Mouse (Mus musculus): ENCODE data around the gene S100a2.

The S100a2 gene

GRCm38 (mm10) chr3:90615415-90615814 is 25.4 kb downstream of the S100a2 start:
- DNase-seq (ENCODE audit: low read depth, low spot score): peak; percentile 87

- DNase-seq (ENCODE audit: low read depth, low spot score): no peak
These were observed 25.9 kb downstream of the S100a2 start for GRCm38 (mm10) chr3:90615911-90616310.

- no peak for DNase-seq (ENCODE audit: low read depth, low spot score)
These were observed 27.5 kb downstream of the S100a2 start for GRCm38 (mm10) chr3:90617586-90617985.

GRCm38 (mm10) chr3:90621552-90621951 is 31.5 kb downstream of the S100a2 start:
- no peak for DNase-seq (ENCODE audit: low read depth, low spot score)

DNA sequence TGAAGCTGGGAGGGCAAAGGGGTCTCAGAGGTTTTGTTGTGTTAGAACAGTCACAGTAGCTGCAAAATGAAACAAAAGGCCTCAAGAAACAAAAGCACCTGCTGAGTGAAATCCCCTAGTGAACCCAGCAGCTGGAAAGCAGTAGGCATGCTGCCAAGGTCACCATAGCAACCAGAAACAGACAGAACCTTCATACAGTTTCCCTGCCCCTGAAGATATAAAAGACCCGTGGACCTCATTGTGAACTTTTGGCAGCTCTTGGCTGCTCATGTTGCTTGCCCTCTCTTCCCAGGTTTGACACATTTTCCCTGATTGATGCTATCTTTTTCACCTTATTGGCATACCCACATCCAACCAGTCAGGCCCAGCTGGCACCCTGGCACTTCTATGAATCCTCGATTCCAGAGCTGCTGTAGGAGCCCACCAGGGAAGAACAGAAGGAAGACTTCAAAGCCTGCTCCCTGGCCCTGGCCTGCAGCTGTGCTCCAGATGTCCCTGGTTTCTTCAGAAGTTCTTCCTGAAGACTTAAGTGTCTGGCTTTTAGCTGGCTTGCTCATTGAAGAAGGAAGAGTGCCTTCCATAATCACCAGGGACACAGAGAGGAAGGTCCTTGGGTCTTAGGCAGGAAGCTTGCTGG is 33.5 kb downstream of the S100a2 start:
- peak; percentile 74 for DNase-seq (ENCODE audit: low read depth, low spot score)

DNA sequence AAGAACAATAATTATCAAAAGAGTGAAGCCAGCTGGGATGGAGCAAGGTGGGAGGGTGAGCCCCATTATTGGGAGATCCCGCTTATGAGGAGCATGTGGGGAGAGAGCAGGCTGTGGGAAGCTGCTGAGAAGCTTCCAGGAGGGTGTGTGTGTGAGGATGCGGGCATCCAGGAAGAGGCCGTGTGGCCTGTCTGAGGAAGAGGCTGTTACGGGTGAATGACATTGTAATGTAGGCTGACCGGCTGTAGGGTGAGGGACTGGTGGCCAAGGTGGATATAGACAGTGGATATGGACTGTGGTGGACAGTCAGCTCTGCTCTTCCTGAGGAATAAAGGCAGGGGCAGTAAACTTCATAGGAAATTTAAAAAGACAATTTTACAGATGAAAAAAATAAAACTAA is 35.4 kb downstream of the S100a2 start:
- DNase-seq (ENCODE audit: low read depth, low spot score): no peak

GRCm38 (mm10) chr3:90626266-90627021 is 36.4 kb downstream of the S100a2 start:
- no peak for DNase-seq (ENCODE audit: low read depth, low spot score)

DNA sequence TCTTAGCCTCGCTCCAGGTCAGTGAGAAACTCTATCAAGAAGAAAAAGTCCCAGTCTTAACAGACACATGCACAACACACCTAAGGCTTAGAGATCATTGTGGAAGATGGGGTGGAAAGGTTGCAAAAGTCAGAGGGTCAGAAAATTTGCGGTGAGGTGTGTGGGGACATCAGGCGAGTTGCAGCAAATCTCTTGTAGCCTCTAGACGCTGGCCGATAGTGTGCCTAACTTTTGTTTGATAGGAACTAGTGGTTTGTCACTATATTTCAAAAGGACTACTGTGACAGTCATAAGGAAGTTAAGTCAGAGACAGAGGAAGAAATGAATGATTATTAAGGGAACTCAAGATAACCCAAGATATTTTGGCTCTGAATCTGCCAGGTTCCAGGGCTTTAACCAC is 37.3 kb downstream of the S100a2 start:
- no peak for DNase-seq (ENCODE audit: low read depth, low spot score)

DNA sequence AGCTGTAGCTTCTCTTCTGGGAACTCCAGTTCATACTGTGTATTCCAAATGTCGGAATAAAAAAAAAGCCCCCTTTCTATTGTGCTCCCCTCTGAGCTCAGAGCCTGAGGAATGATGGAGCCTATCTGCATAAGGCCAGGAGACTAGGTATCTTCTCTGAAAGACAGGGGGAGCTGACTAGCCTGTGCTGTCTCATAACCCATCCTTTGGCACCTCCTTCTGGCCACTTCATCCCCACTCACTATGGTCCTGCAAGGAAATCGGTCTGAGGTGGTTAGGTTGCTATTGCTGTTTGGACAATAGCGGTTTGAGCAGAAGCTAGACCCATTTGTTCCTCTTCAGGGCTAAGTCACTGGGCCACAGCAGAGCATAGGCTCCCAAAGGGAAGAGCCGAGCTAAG is 37.8 kb downstream of the S100a2 start:
- peak; percentile 69 for DNase-seq (ENCODE audit: low read depth, low spot score)

DNA sequence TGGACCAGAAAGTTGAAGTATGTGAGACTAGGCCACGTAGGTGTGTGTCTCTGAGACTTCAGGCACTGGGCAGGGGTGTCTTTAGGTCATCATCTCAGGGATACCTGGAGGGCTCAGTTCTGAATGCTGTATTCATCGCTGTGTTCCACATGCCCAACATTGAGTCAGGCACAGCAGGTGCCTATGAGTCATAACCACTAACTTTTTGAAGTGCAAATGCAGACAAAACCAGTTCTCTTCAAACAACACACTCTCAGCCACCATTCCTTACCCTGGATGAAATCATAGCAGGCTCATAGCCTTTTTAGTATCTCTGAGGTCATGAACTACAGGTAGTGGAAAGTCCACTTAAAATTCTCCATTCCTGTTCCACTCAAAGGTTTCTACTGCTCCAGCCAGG is 39.3 kb downstream of the S100a2 start:
- peak; percentile 58 for DNase-seq (ENCODE audit: low read depth, low spot score)

DNA sequence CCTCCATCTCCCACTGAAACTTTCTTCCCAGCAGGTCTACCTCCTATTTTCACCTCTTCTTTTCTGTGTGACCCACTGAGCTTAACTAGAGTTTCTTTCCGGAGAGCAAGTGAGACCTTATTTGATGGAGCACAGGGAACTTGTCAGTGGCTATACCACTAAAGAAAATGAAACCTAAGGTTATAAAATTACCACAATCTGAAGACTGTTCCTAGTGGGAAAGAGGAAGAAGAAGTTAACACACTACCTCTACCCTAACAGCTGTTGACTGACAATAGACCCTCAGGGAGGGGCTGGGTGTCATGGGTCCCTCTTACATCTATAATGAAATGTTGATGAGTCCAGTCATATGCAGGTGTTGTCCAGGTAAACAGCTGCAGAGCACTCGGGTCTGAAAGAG is 41.9 kb downstream of the S100a2 start:
- no peak for DNase-seq (ENCODE audit: low read depth, low spot score)

- peak; percentile 51 for DNase-seq (ENCODE audit: low read depth, low spot score)
These were observed 48.6 kb downstream of the S100a2 start for GRCm38 (mm10) chr3:90638511-90639275.

DNA sequence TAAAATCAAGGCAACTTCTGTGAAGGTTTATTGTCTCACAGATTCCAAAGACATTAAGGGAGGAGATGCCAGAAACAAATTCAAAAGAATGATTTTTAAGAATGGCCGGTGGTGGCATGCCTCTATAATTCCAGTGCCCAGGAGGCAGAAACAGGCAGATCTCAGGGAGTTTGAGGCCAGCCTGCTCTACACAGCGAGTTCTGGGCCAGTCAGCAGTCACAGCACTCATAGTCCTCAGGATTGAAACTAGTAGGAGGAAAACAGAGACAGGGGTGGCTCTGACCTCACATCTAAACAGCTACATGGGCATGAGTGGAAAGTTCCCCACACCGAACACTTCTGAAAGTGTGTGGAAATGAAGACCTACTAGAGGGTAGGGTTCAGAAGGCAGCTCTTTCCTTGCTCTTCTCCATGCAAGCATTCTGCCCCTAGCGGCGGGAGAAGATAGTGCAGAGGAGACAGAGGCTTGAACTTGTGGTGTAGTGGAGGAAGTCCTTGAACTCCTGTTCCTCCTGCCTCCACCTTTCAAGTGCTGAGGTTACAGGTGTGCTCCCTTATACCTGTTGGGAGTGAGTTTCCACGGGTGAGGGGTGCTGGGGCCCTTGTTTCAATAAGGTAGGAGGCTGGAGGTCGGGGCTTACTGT is 49.6 kb downstream of the S100a2 start:
- DNase-seq (ENCODE audit: low read depth, low spot score): peak; percentile 17

DNA sequence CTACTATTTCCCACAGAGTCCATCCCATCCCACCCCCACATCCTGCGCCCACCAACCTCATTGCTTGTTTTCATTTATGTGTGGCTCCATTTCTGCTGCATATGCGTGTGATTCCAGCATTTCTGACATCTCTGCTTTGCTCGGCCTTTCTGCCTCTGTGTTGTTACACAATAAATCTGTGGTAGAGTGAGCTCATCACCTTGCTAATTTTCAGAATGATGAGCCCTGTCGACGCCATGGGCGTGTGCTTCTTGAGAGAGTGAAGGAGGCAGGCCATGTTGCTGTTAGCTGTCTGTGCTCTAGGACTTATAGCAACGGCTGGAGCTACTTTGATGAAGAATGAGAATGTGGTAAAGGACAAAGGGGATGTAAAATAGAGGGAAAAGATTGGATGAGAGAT is 50.9 kb downstream of the S100a2 start:
- DNase-seq (ENCODE audit: low read depth, low spot score): no peak

Measured in brain, adult 2 months (tissue).